Mouse (Mus musculus) ES-E14 (cell line): Measurements from ENCODE around the gene Ankrd45.

Experiments used
- CHD2 ChIP-seq: IDR thresholded peaks from 2 replicates; pipeline ENCODE4 v1.6.1; 2014; ENCODE audit warnings: mild to moderate bottlenecking, low read depth, low read length, inconsistent platforms
- ZC3H11A ChIP-seq: IDR thresholded peaks from 2 replicates; pipeline ENCODE4 v1.6.1; 2012; ENCODE audit warnings: low read depth, mild to moderate bottlenecking, inconsistent platforms, low read length, borderline replicate concordance

- no peak for TF ChIP-seq CHD2
- TF ChIP-seq ZC3H11A, result no peak
These were observed 17.8 kb downstream of the Ankrd45 start for GRCm38 (mm10) chr1:161160266-161160665.
